Mouse (Mus musculus) left cerebral cortex, postnatal 25 days (tissue): Measurements from ENCODE around the gene Ager. TPM values are rescaled to one million over a fixed set of nuclear protein-coding genes. Genes with fewer than 3 reads are reported as not detected.

ENCODE experiments used
- DNase-seq, 2 experiments: peaks; one replicate each; pipeline ENCODE4 v3.0.0; 2022; ENCODE audit warnings: low spot score in 2 of 2, mixed read lengths in 1 of 2
- intact Hi-C: fragments of 180-260 bp; cut with DNase I; formaldehyde crosslinking; loops from one replicate; pipeline ENCODE4 v1.15.1; 2025
- total RNA-seq, 2 experiments: library from RNA; stranded (reverse); gene quantifications; 2 replicates each; pipeline ENCODE4 v1.2.3; 2021

Gene Ager
- under 1 TPM; 0.55 to 0.71 TPM for total RNA-seq

DNA sequence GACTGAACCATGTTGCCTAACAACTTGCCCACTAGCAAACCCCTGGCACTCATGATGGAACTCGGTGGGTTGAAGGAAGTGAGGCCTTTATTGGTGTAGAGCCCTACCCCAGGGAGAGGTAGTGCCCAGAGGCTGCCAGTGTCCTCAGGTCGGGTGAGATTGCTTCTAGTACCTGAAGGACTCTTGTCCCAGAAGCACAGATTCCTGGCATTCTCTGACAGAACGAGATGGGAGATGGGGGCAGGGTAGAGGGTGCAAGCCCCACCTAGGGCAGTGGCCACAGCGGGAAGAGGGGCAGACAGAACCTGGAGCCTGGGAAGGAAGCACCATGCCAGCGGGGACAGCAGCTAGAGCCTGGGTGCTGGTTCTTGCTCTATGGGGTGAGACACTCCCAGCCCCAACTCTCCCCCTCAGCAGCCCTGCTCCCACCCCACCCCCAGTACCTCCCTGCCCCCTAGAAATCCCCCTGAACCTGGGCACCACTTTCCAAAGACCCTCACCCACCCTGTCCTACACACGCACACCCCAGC, at the start of gene Ager:
Gene Ager, plus strand, starts transcription at position 297 of the 530 bp plus-strand sequence.
- no peak for DNase-seq
- intact Hi-C loops: no loop called here

DNA sequence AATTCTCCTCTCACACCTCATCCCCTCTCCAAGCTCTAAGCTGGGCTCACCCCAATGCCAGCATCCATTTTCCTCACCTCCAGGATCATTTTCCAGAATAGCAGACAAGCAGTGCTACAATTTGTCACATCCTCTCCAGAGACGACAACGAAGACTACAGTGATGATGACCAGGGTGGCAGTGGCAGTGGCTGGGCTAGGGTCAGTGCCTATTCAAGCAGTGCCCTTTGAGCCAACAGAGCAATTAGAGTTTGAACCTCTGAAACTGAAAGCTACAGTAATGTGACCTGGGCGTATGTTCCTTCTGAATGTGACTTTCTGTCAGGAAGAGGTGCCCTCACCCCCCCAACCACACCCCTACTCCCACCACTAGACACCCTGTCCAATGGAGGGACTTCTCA, 48.5 kb upstream of the Ager start:
- DNase-seq: no peak
- intact Hi-C loops: no loop called here

DNA sequence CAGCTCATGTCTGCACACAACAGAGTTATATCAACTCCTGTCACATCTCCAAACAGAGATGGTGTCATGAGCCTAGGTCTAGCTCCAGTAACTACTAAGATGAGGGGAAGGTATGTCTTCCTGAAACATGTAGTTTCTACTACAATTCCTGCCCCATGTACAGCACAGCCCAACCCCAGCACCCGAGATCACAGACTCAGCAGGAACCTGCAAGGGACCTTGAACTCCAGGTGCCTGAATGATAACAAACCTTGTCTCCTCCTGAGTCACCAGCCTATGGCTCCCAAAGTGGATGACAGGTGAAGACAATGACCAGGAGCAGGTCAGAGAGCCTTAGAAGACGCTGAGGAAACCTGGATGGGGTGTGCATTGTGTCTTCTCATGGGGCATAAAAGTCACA, 47.8 kb upstream of the Ager start:
- DNase-seq: no peak
- intact Hi-C loops: no loop called here

DNA sequence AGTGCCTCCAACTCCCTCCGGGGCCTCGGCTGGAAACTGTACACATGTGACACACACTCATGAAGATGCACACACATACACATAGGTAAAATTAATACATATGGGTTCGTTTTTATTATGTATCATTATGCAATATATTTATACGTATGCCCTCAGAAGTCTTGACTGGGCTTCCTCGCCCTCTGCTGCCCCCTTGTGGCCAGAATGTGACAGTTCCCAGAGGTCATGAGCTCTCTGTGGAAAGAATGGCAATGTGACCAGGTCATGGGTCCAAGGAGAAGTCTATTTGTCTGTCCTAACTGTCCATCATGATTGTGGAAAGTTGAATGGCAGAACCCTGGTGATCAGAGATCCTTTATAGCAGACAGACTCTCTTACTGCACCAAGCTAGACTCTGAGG, 42.2 kb upstream of the Ager start:
- intact Hi-C loops: no loop called here

DNA sequence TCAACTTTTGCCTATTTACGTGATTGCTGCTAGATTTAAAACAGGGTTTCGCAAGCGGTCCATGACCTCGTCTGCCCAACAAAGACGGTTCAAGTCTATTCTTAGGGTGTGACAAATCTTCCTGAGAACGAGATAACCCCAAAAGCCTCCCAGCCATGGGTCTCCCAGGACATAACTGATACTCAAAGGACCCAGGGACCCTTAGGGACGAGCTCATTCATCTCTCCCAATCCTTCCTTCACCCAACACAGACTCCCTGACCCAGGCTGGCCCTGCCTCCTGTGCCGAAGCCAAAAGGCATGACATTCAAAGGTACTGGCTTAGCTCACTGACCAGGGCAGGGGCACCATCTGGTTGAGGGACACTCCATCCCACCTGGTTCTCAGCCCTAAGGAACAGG, 41.3 kb upstream of the Ager start:
- DNase-seq: no peak
- intact Hi-C loops: loop anchor here (2.0 kb wide), 1 partner anchor 116 kb away; no protein-coding TSS in a partner anchor

More for the DNA sequence above, 42.2 kb upstream of the Ager start:
- DNase-seq: peak; percentile 58 to 67

DNA sequence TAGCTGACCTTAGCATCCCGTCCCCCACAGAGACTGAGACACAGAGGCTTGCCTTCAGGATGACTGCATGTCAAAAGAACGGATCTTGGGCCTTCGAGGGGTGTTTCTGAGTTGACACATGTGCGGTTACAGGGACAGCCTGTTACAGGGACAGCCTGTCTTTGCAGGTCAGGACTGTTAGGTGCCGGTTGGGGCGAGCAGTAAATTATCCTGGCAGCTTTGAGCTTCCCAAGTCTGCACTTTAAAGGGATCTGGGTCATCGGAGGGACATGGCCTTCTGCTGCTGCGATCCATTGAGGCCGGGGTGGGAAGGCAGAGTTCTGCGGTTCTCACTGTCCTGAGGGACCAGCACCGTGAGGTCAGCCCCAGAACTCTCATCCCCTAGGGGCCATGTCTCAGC, 40.3 kb upstream of the Ager start:
- intact Hi-C loops: loop anchor here (2.0 kb wide), 1 partner anchor 117 kb away; no protein-coding TSS in a partner anchor
- DNase-seq: no peak

DNA sequence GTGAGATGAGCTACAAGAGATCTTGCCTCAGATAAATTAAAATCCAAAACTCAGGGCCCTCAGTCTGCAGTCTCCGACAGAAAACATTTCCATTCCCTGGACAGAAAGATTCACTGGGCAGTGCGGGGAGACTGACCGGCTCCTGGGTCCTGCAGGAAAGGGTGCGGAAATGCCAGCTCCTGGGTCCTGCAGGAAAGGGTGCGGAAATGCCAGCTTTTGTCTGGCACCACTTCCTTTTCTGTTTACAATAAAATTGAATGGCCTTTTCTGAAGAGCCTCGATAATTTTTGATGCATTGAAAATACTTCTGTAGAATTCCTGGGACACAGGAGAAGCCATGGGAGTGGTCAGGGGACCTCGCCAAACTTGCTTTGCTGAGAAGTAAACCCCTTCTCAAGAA, 38.5 kb upstream of the Ager start:
- intact Hi-C loops: no loop called here
- DNase-seq: no peak

DNA sequence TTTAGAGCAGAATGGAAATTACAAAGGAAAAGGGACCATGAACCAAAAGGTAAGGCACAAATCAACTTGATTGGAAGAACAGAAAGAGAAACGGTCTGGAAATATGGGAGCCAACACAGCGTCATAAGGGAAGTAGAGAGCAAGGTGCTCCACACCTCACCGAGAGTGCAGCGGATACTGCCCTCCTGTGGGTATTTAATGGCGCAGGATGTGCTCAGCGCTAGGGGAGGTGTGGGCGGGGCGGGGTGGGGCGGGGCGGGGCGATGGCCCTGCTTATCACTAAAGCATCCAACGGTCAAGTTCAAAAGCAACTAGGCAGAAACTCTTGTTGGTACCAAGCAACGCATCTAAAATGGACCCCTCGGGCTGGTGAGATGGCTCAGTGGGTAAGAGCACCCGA, 37.8 kb upstream of the Ager start:
- intact Hi-C loops: no loop called here
- no peak for DNase-seq

DNA sequence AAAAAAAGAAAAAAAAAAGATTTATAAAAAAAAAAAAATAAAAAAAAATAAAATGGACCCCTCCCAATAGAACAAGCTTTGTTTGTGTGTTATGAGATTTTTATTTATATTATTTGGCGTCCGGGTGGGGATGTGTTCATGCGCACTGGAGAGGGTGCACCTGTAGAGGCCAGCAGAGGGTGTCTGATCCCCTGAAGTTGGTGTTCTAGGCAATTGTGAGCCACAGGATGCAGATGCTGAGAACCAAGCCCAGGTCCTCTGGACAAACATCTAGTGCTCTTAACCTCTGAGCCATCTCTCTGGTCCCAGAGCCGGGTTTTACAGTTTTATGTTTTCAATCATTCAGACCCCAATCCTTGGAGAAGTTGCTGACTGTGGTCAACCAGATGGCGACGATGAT, 37.2 kb upstream of the Ager start:
- intact Hi-C loops: no loop called here
- no peak for DNase-seq

DNA sequence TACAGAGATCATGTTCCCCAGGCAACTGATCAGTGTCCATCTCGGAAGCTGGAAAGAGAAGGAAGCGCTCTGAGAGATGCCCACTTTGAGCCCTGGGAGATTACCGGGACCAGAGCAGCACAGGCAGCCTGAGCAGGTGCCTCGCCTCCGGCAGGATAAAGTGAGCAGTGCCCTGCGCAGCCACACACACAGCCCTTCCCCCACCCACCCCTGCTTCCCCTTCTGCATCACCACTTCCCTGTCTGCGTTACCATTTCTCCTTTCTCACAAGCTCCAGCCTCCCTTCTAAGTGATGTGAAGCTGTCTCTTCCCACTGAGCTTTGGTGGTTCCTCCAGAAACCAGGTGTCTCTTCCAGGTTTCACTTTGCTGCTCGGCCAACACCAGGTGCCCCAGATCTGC, 36.5 kb upstream of the Ager start:
- intact Hi-C loops: no loop called here
- DNase-seq: no peak

DNA sequence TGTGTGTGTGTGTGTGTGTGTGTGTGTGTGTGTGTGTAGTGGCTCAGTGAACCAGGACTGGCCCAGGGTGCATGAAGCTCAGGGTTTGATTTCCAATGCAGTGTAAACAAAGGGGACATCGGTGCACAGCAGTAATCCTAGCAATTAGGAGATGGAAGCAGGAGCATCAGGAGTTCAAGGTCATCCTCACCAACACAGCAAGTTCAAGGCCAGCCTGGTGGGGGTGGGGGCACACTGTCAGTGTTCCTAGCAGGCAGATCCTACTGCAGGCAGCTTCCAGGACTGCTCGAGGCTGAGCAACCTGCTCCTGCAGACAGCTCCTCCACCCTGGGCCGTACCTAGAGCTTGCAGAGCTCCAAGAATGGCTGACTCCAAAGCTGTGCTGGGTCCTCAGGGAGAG, 35.1 kb upstream of the Ager start:
- no peak for DNase-seq
- intact Hi-C loops: no loop called here

DNA sequence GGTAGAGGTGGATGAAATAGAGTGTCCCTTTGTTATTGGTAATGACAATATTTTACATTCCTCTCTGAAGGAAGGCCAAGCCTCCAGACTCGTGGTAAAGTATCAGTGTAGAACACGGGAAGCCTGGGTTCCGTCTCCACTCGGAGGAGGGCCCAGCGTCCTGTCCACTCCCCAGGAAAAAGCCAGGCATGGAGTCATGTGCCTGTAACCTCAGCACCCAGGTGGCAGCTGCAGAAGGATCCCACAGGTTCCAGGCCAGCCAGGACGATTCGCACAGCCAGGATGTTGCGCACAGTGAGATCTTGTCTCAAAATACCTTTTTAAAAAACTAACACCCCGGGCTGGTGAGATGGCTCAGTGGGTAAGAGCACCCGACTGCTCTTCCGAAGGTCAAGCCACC, 34.3 kb upstream of the Ager start:
- intact Hi-C loops: no loop called here

DNA sequence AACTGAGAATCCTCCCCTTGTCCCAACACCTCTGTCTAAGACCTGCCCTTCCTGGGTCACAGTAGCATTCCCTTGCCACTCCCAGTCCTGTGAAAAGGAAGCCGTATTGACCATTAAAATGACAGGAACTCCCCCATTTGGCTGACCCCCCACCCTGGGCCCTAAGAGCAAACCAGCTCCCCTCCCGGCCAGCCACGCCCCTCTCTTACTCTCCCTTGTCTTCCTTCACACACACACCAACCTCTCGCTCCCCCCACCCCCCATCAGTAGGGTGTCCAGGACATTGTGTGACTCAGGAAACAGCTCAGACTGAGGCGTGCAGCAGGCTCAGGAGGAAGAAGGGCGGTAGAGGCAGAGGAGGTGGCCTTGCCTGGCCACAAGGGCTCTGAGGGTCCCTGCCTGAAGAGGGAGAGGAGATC, 33.6 kb upstream of the Ager start, which contains the start of gene Notch4:
Gene Notch4, plus strand, starts transcription at position 266 of the 419 bp plus-strand sequence.
- intact Hi-C loops: no loop called here

More for the DNA sequence above, 34.3 kb upstream of the Ager start:
- DNase-seq: no peak

DNA sequence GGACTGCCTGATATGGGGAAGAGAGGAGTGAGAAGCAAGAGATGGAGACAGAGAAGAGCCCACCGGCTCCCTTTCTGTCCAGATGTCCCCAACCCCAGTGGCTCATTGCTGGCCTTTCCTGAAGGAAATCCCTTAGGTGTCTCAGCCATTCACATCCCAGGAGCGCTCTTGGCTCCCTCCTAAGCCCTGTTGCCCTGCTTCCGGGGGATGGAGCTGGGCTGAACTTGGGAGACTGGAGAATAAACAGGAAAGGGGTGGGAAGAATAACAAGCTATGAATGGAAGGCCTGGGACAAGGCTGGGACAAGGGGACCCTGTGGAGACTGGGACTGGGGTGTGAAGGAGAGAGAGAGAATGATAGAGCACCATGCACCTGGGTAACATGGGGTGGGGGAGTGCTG, 32.9 kb upstream of the Ager start:
- DNase-seq: no peak
- intact Hi-C loops: no loop called here

More for the DNA sequence above, 33.6 kb upstream of the Ager start, which contains the start of gene Notch4:
- no peak for DNase-seq

DNA sequence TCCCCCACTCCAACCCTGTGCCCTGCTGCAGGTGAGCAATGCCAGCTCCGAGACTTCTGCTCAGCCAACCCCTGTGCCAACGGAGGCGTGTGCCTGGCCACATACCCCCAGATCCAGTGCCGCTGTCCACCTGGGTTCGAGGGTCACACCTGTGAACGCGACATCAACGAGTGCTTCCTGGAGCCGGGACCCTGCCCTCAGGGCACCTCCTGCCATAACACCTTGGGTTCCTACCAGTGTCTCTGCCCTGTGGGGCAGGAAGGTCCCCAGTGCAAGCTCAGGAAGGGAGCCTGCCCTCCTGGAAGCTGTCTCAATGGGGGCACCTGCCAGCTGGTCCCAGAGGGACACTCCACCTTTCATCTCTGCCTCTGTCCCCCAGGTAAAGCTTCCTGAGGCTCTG, 30.4 kb upstream of the Ager start:
- DNase-seq: no peak
- intact Hi-C loops: no loop called here

DNA sequence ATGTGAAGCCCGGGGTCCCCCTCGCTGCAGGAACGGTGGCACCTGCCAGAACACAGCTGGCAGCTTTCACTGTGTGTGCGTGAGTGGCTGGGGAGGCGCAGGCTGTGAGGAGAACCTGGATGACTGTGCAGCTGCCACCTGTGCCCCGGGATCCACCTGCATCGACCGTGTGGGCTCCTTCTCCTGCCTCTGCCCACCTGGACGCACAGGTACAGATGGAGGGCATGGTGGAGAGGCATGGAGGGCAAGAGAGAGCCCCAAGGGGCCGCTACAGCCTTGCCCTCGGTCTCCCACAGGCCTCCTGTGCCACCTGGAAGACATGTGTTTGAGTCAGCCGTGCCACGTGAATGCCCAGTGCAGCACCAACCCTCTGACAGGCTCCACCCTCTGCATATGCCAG, 29.2 kb upstream of the Ager start:
- no peak for DNase-seq
- intact Hi-C loops: no loop called here

DNA sequence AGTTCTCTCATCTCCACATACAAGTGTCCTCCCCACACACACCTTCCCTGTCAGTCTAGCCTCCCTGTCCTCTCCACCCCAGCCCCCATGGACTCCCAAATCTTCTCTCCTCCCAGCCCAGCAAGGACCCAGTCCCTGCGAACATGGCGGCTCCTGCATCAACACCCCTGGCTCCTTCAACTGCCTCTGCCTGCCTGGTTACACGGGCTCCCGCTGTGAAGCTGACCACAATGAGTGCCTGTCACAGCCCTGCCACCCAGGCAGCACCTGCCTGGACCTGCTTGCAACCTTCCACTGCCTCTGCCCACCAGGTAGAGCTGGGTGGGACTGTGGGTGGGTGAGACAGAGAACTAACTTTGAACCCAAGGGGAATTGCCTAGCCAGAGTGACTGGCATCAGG, 27.7 kb upstream of the Ager start:
- intact Hi-C loops: no loop called here
- DNase-seq: no peak

DNA sequence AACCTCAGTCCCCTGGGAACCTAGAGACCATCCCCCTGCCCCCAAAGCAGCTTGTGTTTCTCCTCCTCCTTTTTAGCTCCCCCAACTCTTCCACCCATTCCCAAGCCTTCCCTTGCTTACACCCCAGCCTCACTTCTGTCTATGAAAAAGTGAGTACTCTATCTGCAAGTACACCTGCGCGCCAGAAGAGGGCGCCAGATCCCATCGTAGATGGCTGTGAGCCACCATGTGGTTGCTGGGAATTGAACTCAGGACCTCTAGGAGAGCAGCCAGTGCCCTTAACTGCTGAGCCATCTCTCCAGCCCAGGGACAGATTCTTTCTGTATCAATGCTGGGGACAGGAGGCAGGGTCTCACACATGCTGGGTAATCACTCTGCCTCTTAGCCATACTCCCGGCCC, 25.8 kb upstream of the Ager start:
- intact Hi-C loops: no loop called here
- no peak for DNase-seq

DNA sequence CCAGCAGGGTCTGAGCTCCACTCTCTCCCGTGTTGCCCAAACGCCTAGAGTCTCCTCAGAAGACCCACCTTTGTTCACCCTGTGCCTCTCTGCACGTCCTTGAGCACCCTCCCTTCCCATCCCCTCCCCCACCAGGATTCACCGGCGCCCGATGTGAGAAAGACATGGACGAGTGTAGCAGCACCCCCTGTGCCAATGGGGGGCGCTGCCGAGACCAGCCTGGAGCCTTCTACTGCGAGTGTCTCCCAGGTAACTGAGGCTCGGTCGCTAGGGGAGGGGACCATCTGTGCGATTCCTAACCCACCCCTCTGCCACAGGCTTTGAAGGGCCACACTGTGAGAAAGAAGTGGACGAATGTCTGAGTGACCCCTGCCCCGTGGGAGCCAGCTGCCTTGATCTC, 25.3 kb upstream of the Ager start:
- intact Hi-C loops: no loop called here
- no peak for DNase-seq

DNA sequence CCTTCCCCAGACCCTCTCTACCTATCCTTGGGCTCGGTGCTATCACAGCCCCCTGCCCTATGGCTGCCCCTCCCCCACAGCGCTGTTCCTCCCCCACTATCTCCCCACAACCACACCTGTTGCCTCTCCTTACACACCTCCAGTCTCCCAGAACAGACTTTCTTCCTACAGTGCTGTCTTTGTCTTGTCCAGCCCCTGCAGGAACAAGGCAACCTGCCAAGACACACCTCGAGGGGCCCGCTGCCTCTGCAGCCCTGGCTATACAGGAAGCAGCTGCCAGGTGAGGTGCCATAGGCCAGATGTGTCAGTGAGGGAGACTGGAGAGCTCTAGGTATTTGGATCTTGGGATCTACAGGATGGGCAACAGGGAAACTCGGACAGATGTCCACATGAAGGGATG, 21.1 kb upstream of the Ager start:
- intact Hi-C loops: no loop called here
- DNase-seq: no peak

DNA sequence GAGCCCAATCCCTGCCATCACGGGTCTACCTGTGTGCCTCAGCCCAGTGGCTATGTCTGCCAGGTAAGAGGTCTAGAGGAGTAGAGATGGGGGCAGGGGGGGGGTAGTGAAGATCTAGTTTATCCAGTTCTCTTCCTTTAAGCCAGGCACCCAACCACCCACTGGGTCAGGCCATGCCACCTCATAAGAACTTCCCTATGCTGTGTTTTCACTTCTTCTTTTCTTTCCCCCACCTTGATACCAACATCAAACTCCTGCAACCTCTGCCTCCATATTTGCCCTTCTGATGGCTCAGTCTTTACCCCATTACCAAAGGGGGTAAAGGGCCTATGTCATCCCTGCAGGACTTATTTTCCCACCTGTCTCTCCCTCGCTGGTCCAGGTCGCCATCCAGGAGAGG, 19.6 kb upstream of the Ager start:
- intact Hi-C loops: no loop called here
- no peak for DNase-seq

DNA sequence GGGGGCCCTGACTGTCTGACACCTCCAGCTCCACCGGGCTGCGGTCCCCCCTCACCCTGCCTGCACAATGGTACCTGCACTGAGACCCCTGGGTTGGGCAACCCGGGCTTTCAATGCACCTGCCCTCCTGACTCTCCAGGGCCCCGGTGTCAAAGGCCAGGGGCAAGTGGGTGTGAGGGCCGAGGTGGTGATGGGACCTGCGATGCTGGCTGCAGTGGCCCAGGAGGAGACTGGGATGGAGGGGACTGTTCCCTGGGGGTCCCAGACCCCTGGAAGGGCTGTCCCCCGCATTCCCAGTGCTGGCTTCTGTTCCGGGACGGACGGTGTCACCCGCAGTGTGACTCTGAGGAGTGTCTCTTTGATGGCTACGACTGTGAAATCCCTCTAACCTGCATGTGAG, 15.1 kb upstream of the Ager start:
- no peak for DNase-seq
- intact Hi-C loops: no loop called here
